Mouse (Mus musculus): Measurements from ENCODE around the gene Serpinb1a. TPM values are rescaled to one million over a fixed set of nuclear protein-coding genes. Genes with fewer than 3 reads are reported as not detected.

Serpinb1a gene
- total RNA-seq, 2 experiments from 2014 or later, result 43.8 to 67.3 TPM

DNA sequence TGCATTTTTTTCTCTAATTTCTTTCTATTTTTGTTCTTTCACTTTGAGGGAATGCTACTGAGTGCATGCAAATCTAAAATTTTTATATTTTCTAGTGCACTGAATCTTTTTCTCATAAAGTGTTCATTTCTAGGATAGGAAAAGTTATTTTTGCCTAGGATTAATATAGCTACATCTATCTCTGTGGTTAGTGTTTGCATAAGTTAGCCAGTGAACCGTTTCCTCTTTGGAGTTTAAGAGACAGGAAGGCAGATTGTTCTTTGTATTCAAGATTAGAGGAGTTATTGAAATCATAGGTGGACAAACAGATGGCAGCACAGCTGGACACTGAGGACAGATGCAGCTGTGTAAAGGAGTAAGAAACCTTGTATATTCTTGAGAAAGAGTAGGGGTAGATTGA lies 11.7 kb downstream of the Serpinb1a start:
- no peak for DNase-seq

GRCm38 (mm10) chr13:32834513-32834912 lies 16.5 kb downstream of the Serpinb1a start:
- DNase-seq, result no peak

DNA sequence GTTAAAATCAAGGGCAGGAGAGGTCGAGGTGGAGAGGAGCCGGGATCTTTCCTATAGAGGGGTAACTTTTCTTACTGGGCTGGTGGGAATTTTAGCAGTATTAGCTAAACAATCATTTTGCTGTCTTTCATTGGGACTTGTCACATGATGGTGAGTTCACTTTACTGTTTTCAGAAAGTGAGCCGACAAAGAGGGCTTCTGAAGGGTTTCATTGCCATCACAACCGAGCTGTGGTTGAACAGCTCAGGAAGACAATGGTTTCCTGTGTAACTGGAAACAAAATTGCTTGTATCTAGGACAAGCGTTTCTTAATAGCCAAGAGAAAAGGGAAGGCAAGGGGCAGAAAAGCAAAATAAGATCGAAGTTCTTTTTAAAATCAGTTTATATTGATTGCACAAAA lies 17.7 kb downstream of the Serpinb1a start:
- DNase-seq, result no peak

DNA sequence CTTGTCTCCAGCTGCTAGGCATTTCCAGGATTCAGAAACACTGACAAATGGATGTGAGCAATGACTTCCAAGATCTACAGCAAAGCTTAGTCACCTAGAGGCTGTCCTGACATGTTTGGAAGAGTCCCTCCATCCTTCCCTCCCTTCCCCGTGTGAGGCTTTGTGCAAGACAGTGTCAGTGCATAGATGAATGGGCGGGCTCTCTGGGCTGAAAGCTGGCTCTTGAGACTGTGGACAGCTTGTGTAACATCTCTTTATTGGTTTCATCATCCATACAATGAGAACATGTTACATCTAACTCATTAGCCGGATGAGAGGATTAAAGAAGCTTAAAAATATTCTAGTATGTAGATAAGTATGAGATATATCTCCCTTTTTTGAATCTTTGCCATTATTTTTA lies 18.2 kb downstream of the Serpinb1a start:
- no peak for DNase-seq

DNA sequence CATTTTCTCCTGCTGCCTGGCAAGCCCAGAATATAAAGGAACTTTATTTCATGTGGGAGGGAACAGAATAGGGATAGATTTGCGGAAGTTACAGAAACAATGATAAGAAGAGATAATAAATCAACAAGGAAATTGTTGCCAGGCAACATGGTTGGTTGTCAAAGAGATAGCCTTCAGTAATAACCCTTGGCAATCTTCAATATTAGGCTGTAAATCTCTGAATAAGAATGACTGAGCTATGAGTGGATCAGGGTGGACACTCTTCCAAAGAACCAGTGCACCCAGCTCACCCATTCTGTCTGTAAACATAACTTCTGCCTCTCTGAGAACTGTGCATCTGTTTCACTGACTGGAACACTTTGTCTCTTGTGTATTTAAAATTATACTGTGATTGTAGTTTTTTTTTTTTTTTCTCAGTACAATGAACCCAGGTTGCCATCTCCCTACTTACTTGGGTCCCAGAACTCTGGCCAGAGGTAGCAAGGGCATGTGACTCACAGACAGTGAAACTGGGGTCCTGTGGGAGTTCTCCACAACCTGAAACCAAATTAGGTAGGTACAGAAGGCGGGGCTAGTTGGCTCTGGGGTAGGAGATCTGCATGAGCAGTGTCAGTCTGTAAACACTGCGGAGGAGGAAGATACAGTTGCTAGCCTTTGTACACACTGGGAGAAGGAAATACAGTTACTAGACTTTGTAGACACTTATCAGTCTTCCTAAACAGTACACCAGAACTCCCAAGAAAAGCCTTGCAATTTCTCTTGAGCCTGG lies 19.3 kb downstream of the Serpinb1a start:
- DNase-seq, result peak; percentile 25

- DNase-seq, result no peak
Observed at GRCm38 (mm10) chr13:32828886-32829285, 22.1 kb downstream of the Serpinb1a start.

DNA sequence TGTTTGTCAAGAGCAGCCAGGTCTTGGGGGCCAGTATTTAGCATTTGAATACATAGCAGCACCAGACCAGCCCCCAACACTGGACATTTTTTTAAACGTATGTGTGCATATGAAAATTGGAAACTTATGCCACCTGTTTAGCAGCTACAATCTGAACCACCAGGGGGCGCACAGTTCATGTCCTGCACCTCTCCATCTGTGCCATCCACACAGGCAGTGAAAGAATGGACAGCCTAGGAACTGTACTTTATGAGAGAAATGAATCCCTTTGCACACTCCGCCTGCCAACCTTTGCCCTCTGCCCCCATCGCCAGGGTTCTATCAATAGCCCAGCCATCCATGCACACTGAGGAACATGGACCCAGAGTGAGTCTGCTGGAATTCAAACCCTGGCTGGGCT lies 23.0 kb downstream of the Serpinb1a start:
- DNase-seq, result peak; percentile 83

GRCm38 (mm10) chr13:32827111-32827822 lies 23.7 kb downstream of the Serpinb1a start:
- peak; percentile 71 for DNase-seq

DNA sequence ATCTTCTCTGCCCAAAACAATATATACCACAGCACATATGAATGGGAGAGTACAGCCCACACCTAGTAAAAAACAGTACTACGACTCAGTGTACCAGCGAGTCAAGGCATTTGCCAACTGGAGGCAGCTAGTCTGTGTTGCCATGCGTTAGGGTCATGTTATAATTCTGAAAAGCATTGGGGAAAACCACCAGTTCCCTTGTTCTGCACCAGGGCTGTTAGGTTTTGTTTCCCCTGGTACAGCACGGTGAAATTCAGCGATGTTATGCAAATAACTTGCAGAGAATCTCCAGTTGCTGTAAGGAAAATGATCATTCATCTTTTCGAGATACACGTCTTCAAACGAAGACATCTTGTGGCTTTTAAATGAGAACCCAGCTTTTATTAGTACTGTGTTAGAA lies 25.4 kb downstream of the Serpinb1a start:
- DNase-seq, result no peak

GRCm38 (mm10) chr13:32824377-32825330 lies 26.3 kb downstream of the Serpinb1a start:
- no peak for DNase-seq

- DNase-seq, result no peak
Observed at GRCm38 (mm10) chr13:32823126-32823525, 27.9 kb downstream of the Serpinb1a start.

GRCm38 (mm10) chr13:32821671-32822070 lies 29.3 kb downstream of the Serpinb1a start:
- no peak for DNase-seq

DNA sequence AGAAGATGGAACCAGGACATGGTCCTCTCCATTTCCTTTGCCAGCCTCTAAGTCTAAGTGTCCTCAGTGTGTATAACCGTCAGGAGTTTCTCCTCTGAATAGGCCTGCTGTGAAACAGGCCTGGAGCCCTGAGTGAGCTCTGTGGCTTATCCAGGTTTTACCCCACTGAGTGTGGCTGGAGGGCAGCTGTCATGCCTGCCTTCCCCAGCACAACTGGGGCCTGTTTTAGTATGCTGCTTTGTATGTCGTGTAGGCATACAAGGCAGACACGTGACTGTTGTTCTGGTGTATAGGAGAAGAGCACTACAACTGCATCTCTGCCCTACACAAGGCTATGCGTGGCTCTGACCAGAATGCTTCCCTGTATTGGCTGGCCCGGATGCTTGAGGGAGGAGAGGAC lies 31.1 kb downstream of the Serpinb1a start:
- no peak for DNase-seq

- DNase-seq, result no peak
Observed at GRCm38 (mm10) chr13:32819241-32819640, 31.7 kb downstream of the Serpinb1a start.

DNA sequence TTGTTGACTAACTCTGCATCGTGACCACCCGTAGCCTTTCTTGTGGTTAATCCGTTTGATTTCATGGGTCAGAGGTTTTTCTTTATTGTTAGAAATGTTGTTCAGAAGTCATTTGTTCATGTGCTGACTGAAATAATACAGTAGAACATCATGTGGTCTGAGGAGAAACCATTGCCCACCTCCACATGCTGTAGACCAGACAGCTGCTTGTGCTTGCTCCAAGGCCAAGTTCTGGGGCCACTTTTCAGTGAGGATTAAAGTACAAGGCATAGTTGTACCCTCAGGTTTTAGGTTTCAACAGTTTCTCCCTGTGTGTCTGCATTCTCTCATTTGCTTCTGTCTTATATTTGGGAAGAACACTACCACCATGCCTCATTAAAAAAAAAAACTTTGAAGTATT lies 43.4 kb downstream of the Serpinb1a start:
- no peak for DNase-seq

GRCm38 (mm10) chr13:32806820-32807219 lies 44.2 kb downstream of the Serpinb1a start:
- DNase-seq, result peak; percentile 23

DNA sequence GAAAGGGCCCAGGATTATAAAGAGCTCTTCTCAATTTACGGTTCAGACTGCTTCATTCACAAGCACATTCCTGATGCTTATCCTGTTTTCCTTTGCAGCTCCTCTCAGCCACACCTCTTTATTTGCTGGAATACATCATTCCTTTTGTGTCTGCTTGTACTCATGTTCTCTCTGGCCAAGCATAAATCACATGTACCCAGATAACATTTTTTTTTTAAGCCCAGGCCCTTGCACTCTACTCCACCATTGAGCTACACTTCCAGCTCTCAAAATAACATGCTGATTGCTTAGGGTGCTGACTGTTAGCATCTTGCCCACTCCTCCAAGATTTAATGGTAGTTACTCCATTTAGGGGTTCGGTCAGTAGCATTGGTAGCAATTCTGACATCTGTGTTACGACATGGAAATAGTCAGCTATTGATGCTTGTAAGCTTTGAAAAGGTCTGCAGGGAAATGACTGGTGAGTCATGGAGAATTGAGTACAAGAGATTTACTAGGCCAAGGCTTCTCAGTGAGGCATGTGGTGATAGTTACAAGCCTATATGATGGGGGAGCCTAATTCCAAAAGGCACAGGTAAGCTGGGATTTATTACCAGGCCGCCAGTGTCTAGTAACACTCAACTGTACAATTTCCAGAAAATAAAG lies 47.2 kb downstream of the Serpinb1a start:
- DNase-seq, result no peak

DNA sequence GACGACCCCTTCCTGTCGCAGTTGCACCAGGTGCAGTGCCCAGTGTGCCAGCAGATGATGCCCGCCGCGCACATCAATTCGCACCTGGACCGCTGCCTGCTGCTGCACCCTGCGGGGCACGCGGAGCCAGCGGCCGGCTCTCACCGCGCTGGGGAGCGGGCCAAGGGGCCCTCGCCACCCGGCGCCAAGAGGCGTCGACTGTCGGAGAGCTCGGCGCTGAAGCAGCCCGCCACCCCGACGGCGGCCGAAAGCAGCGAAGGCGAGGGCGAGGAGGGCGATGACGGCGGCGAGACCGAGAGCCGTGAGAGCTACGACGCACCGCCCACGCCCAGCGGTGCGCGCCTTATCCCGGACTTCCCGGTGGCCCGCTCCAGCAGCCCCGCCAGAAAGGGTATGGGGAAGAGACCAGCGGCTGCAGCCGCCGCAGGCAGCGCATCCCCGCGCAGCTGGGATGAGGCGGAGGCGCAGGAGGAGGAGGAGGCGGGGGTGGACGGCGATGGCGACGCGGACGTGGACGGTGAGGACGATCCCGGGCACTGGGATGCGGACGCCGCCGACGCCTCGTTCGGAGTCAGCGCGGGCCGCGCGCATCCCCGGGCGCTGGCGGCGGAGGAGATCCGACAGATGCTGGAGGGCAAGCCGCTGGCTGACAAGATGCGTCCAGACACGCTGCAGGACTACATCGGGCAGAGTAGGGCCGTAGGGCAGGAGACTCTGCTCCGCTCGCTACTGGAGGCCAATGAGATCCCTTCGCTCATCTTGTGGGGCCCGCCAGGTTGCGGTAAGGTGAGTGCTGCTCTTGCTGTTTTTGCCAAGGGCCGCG lies 48.5 kb downstream of the Serpinb1a start, which contains the start of gene D930007J09Rik:
Gene D930007J09Rik, minus strand, starts transcription at position 591 of the 823 bp plus-strand sequence.
- peak; percentile 68 for DNase-seq

DNA sequence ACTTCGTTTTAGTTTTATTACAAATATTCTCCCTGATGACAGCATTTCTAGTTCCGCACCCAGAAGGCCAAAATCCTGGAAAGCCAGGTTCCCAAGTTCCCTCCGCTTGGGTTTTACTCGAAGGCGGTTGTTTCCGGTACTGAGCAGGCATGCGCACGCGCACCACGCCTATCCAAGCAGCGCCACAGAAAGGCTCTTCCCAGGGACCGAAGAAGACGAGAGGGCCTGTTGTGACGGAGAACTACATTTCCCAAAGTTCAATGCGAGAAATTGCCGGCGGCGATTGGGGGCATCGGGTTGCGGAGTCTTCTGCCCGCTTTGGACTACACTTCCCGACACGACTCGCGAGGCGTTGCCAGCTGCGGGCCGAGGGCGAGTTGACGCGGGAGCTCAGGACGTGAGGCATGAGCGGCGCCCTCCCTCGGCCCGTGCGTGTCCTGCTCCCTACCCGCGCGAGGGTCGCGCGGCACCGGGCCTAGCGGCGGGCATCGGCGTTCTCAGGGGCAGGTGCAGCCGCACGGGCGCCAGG lies 49.2 kb downstream of the Serpinb1a start, which contains the start of gene Wrnip1:
Gene Wrnip1, plus strand, starts transcription at position 346 of the 529 bp plus-strand sequence.
- peak; percentile 95 for DNase-seq

DNA sequence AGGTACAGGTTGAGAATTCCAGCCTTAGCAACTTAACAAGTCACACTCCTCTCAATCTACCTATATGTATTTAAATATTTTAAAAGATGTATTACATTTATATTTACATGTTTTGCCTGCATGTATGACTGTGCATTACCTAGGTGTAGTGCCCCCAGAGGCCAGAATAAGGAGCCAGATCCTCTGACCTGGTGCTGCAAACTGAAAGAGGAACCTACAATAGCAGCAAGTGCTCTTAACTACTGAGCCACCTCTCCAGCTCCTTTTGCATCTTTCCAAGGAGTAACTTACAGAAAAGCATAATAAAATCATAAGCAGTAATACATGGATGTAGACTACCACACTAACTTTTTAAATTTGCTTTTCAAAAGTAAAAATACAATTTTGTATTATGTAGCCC lies 50.1 kb downstream of the Serpinb1a start:
- DNase-seq, result no peak

GRCm38 (mm10) chr13:32799131-32799530 lies 51.9 kb downstream of the Serpinb1a start:
- no peak for DNase-seq

Data from adrenal gland, postnatal 10 days (tissue).